Mouse (Mus musculus): ENCODE results near the gene Fxyd7.

- TF ChIP-seq CTCF (IDR thresholded peaks at IDR 0.05; ENCODE audit: low read depth, low read length) (no peak), POLR2A (IDR thresholded peaks at IDR 0.05; ENCODE audit: insufficient read depth, low read length) (no peak)
Observed at GRCm38 (mm10) chr7:31100786-31101185, 49.5 kb upstream of the Fxyd7 start.

Data from ES-Bruce4 (cell line).